Mouse (Mus musculus) right cerebral cortex, postnatal 36 days (tissue): Measurements from ENCODE around the gene Gsta2.
"Not testable (repeated sequence)": the region's sequence is repeated elsewhere in the genome, so short reads cannot be mapped to it uniquely, and the experiment has no call there.

ENCODE experiments used
- DNase-seq, 2 experiments: peaks; one replicate each; pipeline ENCODE4 v3.0.0; 2022; ENCODE audit warnings: low spot score in 2 of 2, mixed read lengths in 1 of 2

The Gsta2 gene

GRCm38 (mm10) chr9:78355611-78356010 is at the start of gene Gsta2:
Gsta2 (minus strand) TSS chr9:78355788.
- DNase-seq: no peak

GRCm38 (mm10) chr9:78401596-78401995 is 46.0 kb upstream of the Gsta2 start:
- no peak for DNase-seq

- no peak for DNase-seq
Measured at GRCm38 (mm10) chr9:78400570-78400969, 45.0 kb upstream of the Gsta2 start.

GRCm38 (mm10) chr9:78396517-78396916 is 40.9 kb upstream of the Gsta2 start:
- no peak for DNase-seq

- peak; percentile 5 to 9 for DNase-seq
Measured at GRCm38 (mm10) chr9:78395630-78396351, 40.2 kb upstream of the Gsta2 start, which contains the start of gene Ddx43. Ddx43 (plus strand) TSS chr9:78395777.

- no peak for DNase-seq
Measured at GRCm38 (mm10) chr9:78395244-78395629, 39.6 kb upstream of the Gsta2 start.

- DNase-seq: peak in 1 of 2 experiments; percentile 18
Measured at GRCm38 (mm10) chr9:78394602-78395001, 39.0 kb upstream of the Gsta2 start.

- no peak for DNase-seq
Measured at GRCm38 (mm10) chr9:78393741-78394140, 38.2 kb upstream of the Gsta2 start.

- DNase-seq: no peak
Measured at GRCm38 (mm10) chr9:78389981-78390380, 34.4 kb upstream of the Gsta2 start.

GRCm38 (mm10) chr9:78386947-78387346 is 31.4 kb upstream of the Gsta2 start:
- no peak for DNase-seq

- no peak for DNase-seq
Measured at GRCm38 (mm10) chr9:78385893-78386292, 30.3 kb upstream of the Gsta2 start.

- DNase-seq: peak; percentile 3
Measured at GRCm38 (mm10) chr9:78378113-78378785, 22.7 kb upstream of the Gsta2 start, which contains the start of gene Ooep. Ooep (minus strand) TSS chr9:78378725.

- no peak for DNase-seq
Measured at GRCm38 (mm10) chr9:78377546-78377945, 22.0 kb upstream of the Gsta2 start.

- DNase-seq: no peak
Measured at GRCm38 (mm10) chr9:78375486-78375885, 19.9 kb upstream of the Gsta2 start.

GRCm38 (mm10) chr9:78374885-78375389 is 19.3 kb upstream of the Gsta2 start:
- no peak for DNase-seq

GRCm38 (mm10) chr9:78374397-78374796 is 18.8 kb upstream of the Gsta2 start:
- DNase-seq: no peak

GRCm38 (mm10) chr9:78372827-78373504 is 17.4 kb upstream of the Gsta2 start:
- no peak for DNase-seq

- no peak for DNase-seq
Measured at GRCm38 (mm10) chr9:78371441-78371840, 15.9 kb upstream of the Gsta2 start.

- DNase-seq: no peak
Measured at GRCm38 (mm10) chr9:78369786-78370185, 14.2 kb upstream of the Gsta2 start.

- no peak for DNase-seq
Measured at GRCm38 (mm10) chr9:78369349-78369748, 13.8 kb upstream of the Gsta2 start.

- no peak for DNase-seq
Measured at GRCm38 (mm10) chr9:78368671-78369293, 13.2 kb upstream of the Gsta2 start.

- DNase-seq: not testable (repeated sequence)
Measured at GRCm38 (mm10) chr9:78367959-78368358, 12.4 kb upstream of the Gsta2 start, which contains the start of gene Dppa5a. Dppa5a (minus strand) TSS chr9:78368177.
